24 mouse cellular contexts compared by ENCODE assay signal in genomic region chrX:167483409-167484177, GRCm38 (mm10).
A peak's percentile ranks its signal among the peaks of the same experiment; 100 is the strongest.
DNase-seq lines count a peak whose midpoint lies in the region; ATAC-seq lines count a peak whose summit lies in the region.
"Had no signal": no experiment of that assay in that cellular context is flagged by ENCODE, and none has a peak within 500 bp of the region (broad histone marks: within the 10 kb centered on the region; RNA-seq: fewer than 3 reads in every experiment).

No protein-coding gene starts in this region.

- H3K4me2 ChIP-seq in intestine, embryonic 15.5 days (replicated peaks) = no peak overlapping the region
- H3K4me2 ChIP-seq: heart, embryonic 15.5 days; hindbrain, embryonic 14.5 days; limb, embryonic 15.5 days; midbrain, embryonic 13.5 days had no signal

- no peak overlapping the region for H3K4me3 ChIP-seq in intestine, embryonic 15.5 days (replicated peaks)
- no peak overlapping the region for H3K4me3 ChIP-seq in embryonic facial prominence, embryonic 10.5 days
- H3K4me3 ChIP-seq: forebrain, embryonic 10.5 days; heart, embryonic 15.5 days; limb, embryonic 15.5 days; midbrain, embryonic 13.5 days had no signal

- no peaks in the 10 kb centered on the region for H3K36me3 ChIP-seq in intestine, embryonic 15.5 days
- no peaks in the 10 kb centered on the region for H3K36me3 ChIP-seq in embryonic facial prominence, embryonic 10.5 days (replicated peaks)
- H3K36me3 ChIP-seq: forebrain, embryonic 10.5 days; heart, embryonic 15.5 days; limb, embryonic 15.5 days; midbrain, embryonic 13.5 days had no signal

- DNase-seq in kidney, adult 9 months = peak; percentile 45
- no peak for DNase-seq in kidney, postnatal 14 days
- peak; percentile 17 for DNase-seq in MEL-GATA-1-ER (ENCODE audit: extremely low read depth, low read depth)
- DNase-seq in mesoderm, embryonic 11.5 days (ENCODE audit: low read depth, low spot score) = peak; percentile 6
- no peak for DNase-seq in embryonic facial prominence, embryonic 10.5 days (ENCODE audit: low spot score)
- DNase-seq in right cerebral cortex, postnatal 36 days (ENCODE audit: low spot score in 2 of 2) = no peak
- DNase-seq in gastrocnemius, postnatal 10 days = no peak
- DNase-seq: adrenal gland, postnatal 14 days; cerebellum, adult 8-10 months; forebrain, postnatal 0 days; gastrocnemius, postnatal 25 days; heart, postnatal 36 days; kidney, adult 11 months; layer of hippocampus, adult 9-11 months; lung, adult 18-20 months; lung, postnatal 10 days; spleen, adult 18-20 months; thymus, postnatal 14 days had no signal

- peak; percentile 92 for ATAC-seq in intestine, embryonic 15.5 days
- ATAC-seq: forebrain, postnatal 0 days; midbrain, embryonic 13.5 days had no signal

- no peaks in the 10 kb centered on the region for H3K27me3 ChIP-seq in intestine, embryonic 15.5 days (replicated peaks)
- H3K27me3 ChIP-seq in embryonic facial prominence, embryonic 10.5 days (replicated peaks; ENCODE audit: low read depth, poor library complexity, severe bottlenecking) = peaks cover 84% of the 10 kb centered on the region
- H3K27me3 ChIP-seq: heart, embryonic 15.5 days had no signal

- H3K9me3 ChIP-seq in intestine, embryonic 15.5 days = no peaks in the 10 kb centered on the region
- no peaks in the 10 kb centered on the region for H3K9me3 ChIP-seq in embryonic facial prominence, embryonic 10.5 days
- H3K9me3 ChIP-seq: forebrain, embryonic 10.5 days; heart, embryonic 15.5 days; limb, embryonic 15.5 days; midbrain, embryonic 13.5 days had no signal

- H3K9ac ChIP-seq in intestine, embryonic 15.5 days = no peak overlapping the region
- H3K9ac ChIP-seq: forebrain, postnatal 0 days; heart, embryonic 15.5 days; hindbrain, embryonic 14.5 days; limb, embryonic 15.5 days; midbrain, embryonic 13.5 days had no signal

- no peak overlapping the region for H3K27ac ChIP-seq in intestine, embryonic 15.5 days
- no peak overlapping the region for H3K27ac ChIP-seq in embryonic facial prominence, embryonic 10.5 days (replicated peaks)
- H3K27ac ChIP-seq: forebrain, embryonic 10.5 days; heart, embryonic 15.5 days; hindbrain, embryonic 14.5 days; limb, embryonic 15.5 days; midbrain, embryonic 13.5 days had no signal

- WGBS in intestine, embryonic 15.5 days = 46% methylated on average over 4 of the region's 4 CpGs
- WGBS in embryonic facial prominence, embryonic 10.5 days = 81% methylated on average over 4 of the region's 4 CpGs

- no peaks in the 10 kb centered on the region for H3K4me1 ChIP-seq in intestine, embryonic 15.5 days (replicated peaks)
- H3K4me1 ChIP-seq in embryonic facial prominence, embryonic 10.5 days = no peaks in the 10 kb centered on the region
- H3K4me1 ChIP-seq: forebrain, embryonic 10.5 days; heart, embryonic 15.5 days; limb, embryonic 15.5 days; midbrain, embryonic 13.5 days had no signal

Comparison
In these comparisons a context has a peak if more than half of its experiments do, and no peak if none do; other contexts are left out.
1. DNase-seq: peak in kidney, adult 9 months (single experiment), MEL-GATA-1-ER (single experiment) and mesoderm, embryonic 11.5 days (single experiment); none in kidney, postnatal 14 days (single experiment), embryonic facial prominence, embryonic 10.5 days (single experiment), right cerebral cortex, postnatal 36 days (0 of 2) and gastrocnemius, postnatal 10 days (single experiment).